Mouse (Mus musculus) common myeloid progenitor, adult 5-6 weeks (primary cell): ENCODE measurements around the gene Best1. TPM values are rescaled to one million over a fixed set of nuclear protein-coding genes. Genes with fewer than 3 reads are reported as not detected.

Experiments used
- ATAC-seq: replicated peaks from 2 replicates; pipeline ENCODE4 v1.8.0; 2016; ENCODE audit warnings: low read depth, mild to moderate bottlenecking, moderate TSS enrichment, inconsistent platforms; ENCODE audit not compliant: poor library complexity, severe bottlenecking
- total RNA-seq: library from RNA; stranded (forward); fragments of 200-1000, 187-1606 nt; gene quantifications from 2 replicates; pipeline ENCODE4 v1.2.3, GENCODE M21; 2017

Gene Best1
- total RNA-seq, 1 experiment from 2014 or later, result not detected

DNA sequence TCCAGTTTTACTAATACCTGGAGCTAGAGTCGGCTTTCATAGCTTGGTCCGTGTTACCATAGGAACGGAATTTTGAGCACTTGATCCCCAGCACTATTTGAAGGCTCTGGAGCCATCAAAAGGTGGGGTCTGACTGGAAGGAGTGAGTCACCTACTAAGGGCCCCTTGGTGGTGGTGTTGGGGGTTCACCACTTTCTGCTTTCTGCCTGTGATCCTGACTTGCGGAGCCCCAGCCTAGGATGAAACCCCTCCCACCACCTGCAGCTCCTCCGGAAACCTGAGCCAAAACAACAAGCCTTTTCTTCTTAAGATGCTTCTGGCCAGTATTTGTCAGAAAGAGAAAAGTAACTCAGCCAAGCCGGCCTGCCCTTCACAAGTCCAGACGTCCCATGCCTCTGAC lies 61.6 kb downstream of the Best1 start:
- ATAC-seq, result no peak

- peak; percentile 88 for ATAC-seq
Observed at GRCm38 (mm10) chr19:9938824-9939303, 62.6 kb downstream of the Best1 start.

DNA sequence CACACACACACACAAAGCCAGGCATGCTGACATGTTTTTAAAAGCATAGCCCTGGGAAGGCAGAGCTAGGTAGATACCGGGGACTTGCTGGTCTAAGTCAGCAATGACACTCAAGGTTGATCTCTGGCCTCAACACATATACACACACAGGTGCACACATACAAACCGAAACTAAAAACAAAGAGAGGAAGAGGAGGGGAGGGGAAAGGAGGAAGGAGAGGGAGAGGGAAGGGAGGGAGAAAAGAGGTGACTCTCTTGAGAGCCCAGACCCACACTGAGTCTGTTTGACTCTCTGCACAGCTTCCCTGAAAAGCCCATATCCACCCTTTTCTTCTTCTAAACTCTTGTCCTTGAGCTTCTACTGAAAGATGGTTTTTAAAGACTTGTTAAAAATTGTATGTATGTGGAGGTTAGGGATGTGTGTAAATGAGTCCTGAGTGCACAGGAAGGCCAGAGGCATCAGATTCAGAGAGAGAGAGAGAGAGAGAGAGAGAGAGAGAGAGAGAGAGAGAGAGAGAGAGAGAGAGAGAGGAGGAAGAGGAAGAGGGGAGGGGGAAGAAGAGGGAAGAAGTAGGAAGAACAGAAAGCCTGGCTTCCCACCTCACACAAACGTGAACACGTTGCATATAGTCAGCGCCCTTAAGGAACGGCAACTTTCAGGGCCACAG lies 63.1 kb downstream of the Best1 start:
- no peak for ATAC-seq

GRCm38 (mm10) chr19:9937428-9937827 lies 64.0 kb downstream of the Best1 start:
- no peak for ATAC-seq

DNA sequence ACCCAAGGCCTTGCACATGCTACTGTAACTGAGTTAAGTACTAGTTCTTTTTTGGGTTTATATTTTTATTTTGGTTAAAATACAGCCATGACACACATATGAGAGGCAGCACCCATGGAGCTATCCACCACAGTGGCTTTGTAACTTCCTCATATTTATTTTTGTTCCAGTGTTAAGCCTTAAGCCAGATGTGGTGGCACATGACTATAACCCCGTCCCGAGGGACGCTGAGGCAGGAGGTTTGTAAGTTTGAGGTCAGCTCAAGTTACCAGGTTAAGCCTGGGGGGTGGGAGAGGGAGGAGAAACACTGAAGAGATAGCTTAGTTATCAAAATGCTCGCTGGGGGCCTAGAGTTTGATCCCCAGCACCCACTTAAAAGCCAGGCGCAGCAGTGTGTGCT lies 64.9 kb downstream of the Best1 start:
- peak; percentile 26 for ATAC-seq

Other genes starting within 250 kb of the Best1 start
- gene Scgb2a2, start 154.1 kb downstream of the Best1 start, total RNA-seq, result not detected in 2 replicates
- 76.5 and 149 TPM in 2 replicates for gene Incenp, start 102.1 kb downstream of the Best1 start, total RNA-seq
- gene Fth1, start 21.0 kb downstream of the Best1 start, total RNA-seq, result 695 and 890 TPM in 2 replicates
- gene Rab3il1, start within 50 bp of the Best1 start, total RNA-seq, result 8.1 and 8.8 TPM in 2 replicates
- gene Fads3, start 39.9 kb upstream of the Best1 start, total RNA-seq, result 4.4 and 11.1 TPM in 2 replicates
- 30.2 and 30.8 TPM in 2 replicates for gene Fads2, start 100.1 kb upstream of the Best1 start, total RNA-seq
- gene Fads1, start 181.3 kb upstream of the Best1 start, total RNA-seq, result 20.5 and 32.9 TPM in 2 replicates
- 171 and 202 TPM in 2 replicates for gene Tmem258, start 202.4 kb upstream of the Best1 start, total RNA-seq
- gene Fen1, start 202.5 kb upstream of the Best1 start, total RNA-seq, result 113 and 118 TPM in 2 replicates
- gene Myrf, start 239.1 kb upstream of the Best1 start, total RNA-seq, result 0.05 TPM in 1 of 2 replicates, not detected in the other